Mouse (Mus musculus): ENCODE results near the gene Tsc22d4. TPM values are rescaled to one million over a fixed set of nuclear protein-coding genes. Genes with fewer than 3 reads are reported as not detected.

Tsc22d4 gene
- total and polyA plus RNA-seq, 2 experiments from 2014 or later: 192 to 232 TPM

GRCm38 (mm10) chr5:137778635-137779034 lies 33.1 kb downstream of the Tsc22d4 start, which contains the start of gene Ppp1r35:
Gene Ppp1r35, plus strand, starts transcription at chr5:137778849.
- H3K4me1 ChIP-seq (ENCODE audit: control insufficient read depth, insufficient read depth): peaks cover 23% of the 10 kb centered on the region
- H3K27ac ChIP-seq (ENCODE audit: low read depth): peak within 1 kb of the TSS; percentile 88
- WGBS: 0% methylated on average over 31 of the region's 31 CpGs
- H3K9ac ChIP-seq (replicated peaks; ENCODE audit: low read depth, low read length): peak within 1 kb of the TSS; percentile 90
- peak within 1 kb of the TSS; percentile 97 for H3K4me3 ChIP-seq (ENCODE audit: low read depth, low read length)
- peak; percentile 94 for ATAC-seq (ENCODE audit: insufficient read depth, low read depth)
- H3K36me3 ChIP-seq (replicated peaks; ENCODE audit: control insufficient read depth, insufficient read depth, low read length): peaks cover 34% of the 10 kb centered on the region
- TF ChIP-seq CTCF (IDR thresholded peaks at IDR 0.05; ENCODE audit: low read depth) (no peak), EP300 (IDR thresholded peaks at IDR 0.05; ENCODE audit: low read depth) (0 out of 2 replicates have a peak, but pooled peaks have one; percentile 44)
- H3K9me3 ChIP-seq (replicated peaks; ENCODE audit: control insufficient read depth, low read length): no peaks in the 10 kb centered on the region
- DNase-seq (ENCODE audit: low spot score): peak; percentile 93
- H3K27me3 ChIP-seq (ENCODE audit: control insufficient read depth, insufficient read depth, low read length): no peaks in the 10 kb centered on the region
- peak within 1 kb of the TSS; percentile 92 for H3K4me2 ChIP-seq (ENCODE audit: low read depth, low read length)

GRCm38 (mm10) chr5:137779053-137779933 lies 33.8 kb downstream of the Tsc22d4 start:
- peak overlapping the region; percentile 88 for H3K27ac ChIP-seq (ENCODE audit: low read depth)
- peak overlapping the region; percentile 92 for H3K4me2 ChIP-seq (ENCODE audit: low read depth, low read length)
- no peaks in the 10 kb centered on the region for H3K27me3 ChIP-seq (ENCODE audit: control insufficient read depth, insufficient read depth, low read length)
- H3K9me3 ChIP-seq (replicated peaks; ENCODE audit: control insufficient read depth, low read length): no peaks in the 10 kb centered on the region
- H3K4me1 ChIP-seq (ENCODE audit: control insufficient read depth, insufficient read depth): peaks cover 30% of the 10 kb centered on the region
- ATAC-seq (ENCODE audit: insufficient read depth, low read depth) (peak; percentile 29), DNase-seq (ENCODE audit: low spot score) (no peak)
- peak overlapping the region; percentile 90 for H3K9ac ChIP-seq (replicated peaks; ENCODE audit: low read depth, low read length)
- peak overlapping the region; percentile 97 for H3K4me3 ChIP-seq (ENCODE audit: low read depth, low read length)
- TF ChIP-seq CTCF (IDR thresholded peaks at IDR 0.05; ENCODE audit: low read depth) (no peak), EP300 (IDR thresholded peaks at IDR 0.05; ENCODE audit: low read depth) (no peak)
- H3K36me3 ChIP-seq (replicated peaks; ENCODE audit: control insufficient read depth, insufficient read depth, low read length): peaks cover 40% of the 10 kb centered on the region
- under 1% methylated on average over 56 of the region's 83 CpGs for WGBS

- Histone ChIP-seq H3K4me2 (ENCODE audit: low read depth, low read length) (no peak overlapping the region), H3K27me3 (ENCODE audit: control insufficient read depth, insufficient read depth, low read length) (no peaks in the 10 kb centered on the region), H3K4me3 (ENCODE audit: low read depth, low read length) (no peak overlapping the region), H3K9ac (replicated peaks; ENCODE audit: low read depth, low read length) (no peak overlapping the region), H3K4me1 (ENCODE audit: control insufficient read depth, insufficient read depth) (peaks cover 35% of the 10 kb centered on the region), H3K36me3 (replicated peaks; ENCODE audit: control insufficient read depth, insufficient read depth, low read length) (peaks cover 42% of the 10 kb centered on the region), H3K9me3 (replicated peaks; ENCODE audit: control insufficient read depth, low read length) (no peaks in the 10 kb centered on the region), H3K27ac (ENCODE audit: low read depth) (no peak overlapping the region)
- TF ChIP-seq CTCF (IDR thresholded peaks at IDR 0.05; ENCODE audit: low read depth): no peak
- TF ChIP-seq EP300 (IDR thresholded peaks at IDR 0.05; ENCODE audit: low read depth): no peak
- no peak for DNase-seq (ENCODE audit: low spot score)
- ATAC-seq (ENCODE audit: insufficient read depth, low read depth): no peak
- WGBS: 92% methylated on average over 7 of the region's 7 CpGs
Measured at GRCm38 (mm10) chr5:137781661-137782060, 36.1 kb downstream of the Tsc22d4 start.

GRCm38 (mm10) chr5:137782776-137783522 lies 37.4 kb downstream of the Tsc22d4 start:
- H3K27ac ChIP-seq (ENCODE audit: low read depth): no peak overlapping the region
- H3K4me1 ChIP-seq (ENCODE audit: control insufficient read depth, insufficient read depth): peaks cover 35% of the 10 kb centered on the region
- H3K9ac ChIP-seq (replicated peaks; ENCODE audit: low read depth, low read length): peak overlapping the region; percentile 32; the same call in 1 of the 2 replicates
- peaks cover 42% of the 10 kb centered on the region for H3K36me3 ChIP-seq (replicated peaks; ENCODE audit: control insufficient read depth, insufficient read depth, low read length)
- TF ChIP-seq EP300 (IDR thresholded peaks at IDR 0.05; ENCODE audit: low read depth): no peak
- TF ChIP-seq CTCF (IDR thresholded peaks at IDR 0.05; ENCODE audit: low read depth): no peak
- DNase-seq (ENCODE audit: low spot score) (no peak), ATAC-seq (ENCODE audit: insufficient read depth, low read depth) (no peak)
- H3K4me2 ChIP-seq (ENCODE audit: low read depth, low read length): peak overlapping the region; percentile 98; the same call in 1 of the 2 replicates
- H3K4me3 ChIP-seq (ENCODE audit: low read depth, low read length): no peak overlapping the region
- no peaks in the 10 kb centered on the region for H3K27me3 ChIP-seq (ENCODE audit: control insufficient read depth, insufficient read depth, low read length)
- 80% methylated on average over 13 of the region's 13 CpGs for WGBS
- H3K9me3 ChIP-seq (replicated peaks; ENCODE audit: control insufficient read depth, low read length): no peaks in the 10 kb centered on the region

DNA sequence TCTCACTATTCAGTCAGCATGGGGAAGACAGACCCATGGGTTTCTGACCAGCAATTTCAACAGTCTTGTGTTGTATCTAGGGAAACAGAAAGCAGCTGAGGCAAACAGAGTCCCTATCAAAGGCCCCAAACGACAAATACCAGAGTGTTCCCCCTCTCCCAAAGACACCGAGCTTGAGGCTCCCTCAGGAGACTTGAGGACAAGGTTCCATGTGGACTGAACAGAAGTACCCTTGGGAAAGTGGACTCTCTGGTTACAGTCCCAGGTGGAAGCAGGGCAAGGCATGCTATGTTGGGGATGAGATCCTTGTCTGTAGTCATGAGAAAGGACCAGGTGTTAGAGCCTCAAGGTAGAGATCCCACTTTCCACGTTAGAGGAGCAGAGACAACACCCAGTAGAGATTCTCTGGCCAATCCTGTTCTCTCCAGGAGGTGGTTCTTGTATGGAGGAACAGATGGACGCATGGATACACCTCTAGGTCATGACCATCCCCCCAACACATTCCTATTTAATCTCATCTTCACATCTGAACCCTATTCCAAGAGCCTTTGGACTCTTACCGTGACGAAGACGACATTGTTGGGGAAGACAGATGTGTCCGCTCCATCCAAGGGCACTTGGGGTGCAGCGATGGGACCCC lies 38.5 kb downstream of the Tsc22d4 start:
- Histone ChIP-seq H3K27ac (ENCODE audit: low read depth) (no peak overlapping the region), H3K27me3 (ENCODE audit: control insufficient read depth, insufficient read depth, low read length) (no peaks in the 10 kb centered on the region), H3K36me3 (replicated peaks; ENCODE audit: control insufficient read depth, insufficient read depth, low read length) (peaks cover 42% of the 10 kb centered on the region), H3K9me3 (replicated peaks; ENCODE audit: control insufficient read depth, low read length) (no peaks in the 10 kb centered on the region), H3K4me3 (ENCODE audit: low read depth, low read length) (peak overlapping the region; percentile 95), H3K9ac (replicated peaks; ENCODE audit: low read depth, low read length) (peak overlapping the region; percentile 93), H3K4me1 (ENCODE audit: control insufficient read depth, insufficient read depth) (peaks cover 34% of the 10 kb centered on the region), H3K4me2 (ENCODE audit: low read depth, low read length) (peak overlapping the region; percentile 98)
- ATAC-seq (ENCODE audit: insufficient read depth, low read depth) (no peak), DNase-seq (ENCODE audit: low spot score) (no peak)
- 53% methylated on average over 9 of the region's 9 CpGs for WGBS
- TF ChIP-seq CTCF (IDR thresholded peaks at IDR 0.05; ENCODE audit: low read depth): no peak
- TF ChIP-seq EP300 (IDR thresholded peaks at IDR 0.05; ENCODE audit: low read depth): no peak

Data from heart, postnatal 0 days (tissue).